Mouse (Mus musculus): Measurements from ENCODE around the gene Fbxw7.

DNA sequence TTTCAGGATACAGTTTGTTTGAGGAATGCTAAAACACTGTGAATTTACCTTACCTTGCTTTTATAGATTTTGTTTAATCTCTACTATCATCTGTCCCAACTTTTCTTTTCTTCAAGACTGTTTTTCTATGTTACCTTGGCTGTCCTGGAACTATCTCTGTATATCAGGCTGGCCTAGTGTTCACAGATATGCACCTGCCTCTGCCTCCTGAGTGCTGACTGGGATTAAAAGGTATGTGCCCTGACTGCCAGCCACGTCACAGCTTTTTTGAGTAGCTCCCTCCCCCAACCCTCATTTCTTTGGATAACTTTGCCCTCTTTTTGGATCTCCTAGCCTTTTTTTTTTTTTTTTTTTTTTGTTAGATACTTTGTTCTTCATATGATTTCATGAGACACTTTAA is 1.9 kb downstream of the Fbxw7 start:
- TF ChIP-seq ZNF384 (IDR thresholded peaks at IDR 0.05; ENCODE audit: low read depth, low read length), result no peak
- no peak for TF ChIP-seq MAFK (IDR thresholded peaks at IDR 0.05; ENCODE audit: insufficient read depth, low read depth, low read length)
- TF ChIP-seq HCFC1 (IDR thresholded peaks at IDR 0.05; ENCODE audit: borderline replicate concordance, insufficient read depth, low read length), result no peak
